Mouse (Mus musculus): ENCODE results near the gene Mt4. TPM values are rescaled to one million over a fixed set of nuclear protein-coding genes. Genes with fewer than 3 reads are reported as not detected.

Gene Mt4
- total RNA-seq, 2 experiments from 2014 or later, result not detected

DNA sequence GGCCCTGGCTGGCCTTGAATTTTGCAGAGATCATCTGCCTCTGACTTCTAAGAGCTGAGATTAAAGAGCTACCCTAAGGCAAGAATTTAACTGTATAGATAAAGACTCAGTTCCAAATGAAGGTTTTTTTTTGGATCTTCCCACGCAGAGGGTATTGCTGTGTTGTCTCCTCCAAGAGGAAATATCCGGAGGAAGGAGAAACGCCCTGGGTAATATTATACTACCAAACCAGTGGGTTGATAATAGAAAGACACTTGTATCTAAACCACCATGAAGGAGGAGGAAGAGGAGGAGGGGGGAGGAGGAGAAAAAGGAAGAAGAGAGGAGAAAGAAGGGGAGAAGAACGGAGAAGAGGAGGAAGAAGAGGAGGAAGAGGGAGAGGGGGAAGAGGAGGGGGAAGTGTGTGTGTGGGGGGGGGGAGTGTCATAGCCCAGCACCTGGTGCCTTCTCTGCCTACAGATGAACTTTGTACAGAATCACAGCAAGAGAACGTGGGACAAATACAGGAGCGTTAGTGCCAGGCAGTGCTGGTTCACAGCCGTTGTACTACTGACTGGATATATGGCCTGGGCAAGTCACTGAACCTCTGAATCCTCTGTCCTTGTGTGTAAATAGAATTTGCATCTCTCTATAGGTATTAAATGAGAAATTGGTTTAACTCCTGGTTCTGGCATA is 40.9 kb downstream of the Mt4 start:
- DNase-seq (ENCODE audit: extremely low spot score in 1 of 2, low spot score in 1 of 2), result no peak

DNA sequence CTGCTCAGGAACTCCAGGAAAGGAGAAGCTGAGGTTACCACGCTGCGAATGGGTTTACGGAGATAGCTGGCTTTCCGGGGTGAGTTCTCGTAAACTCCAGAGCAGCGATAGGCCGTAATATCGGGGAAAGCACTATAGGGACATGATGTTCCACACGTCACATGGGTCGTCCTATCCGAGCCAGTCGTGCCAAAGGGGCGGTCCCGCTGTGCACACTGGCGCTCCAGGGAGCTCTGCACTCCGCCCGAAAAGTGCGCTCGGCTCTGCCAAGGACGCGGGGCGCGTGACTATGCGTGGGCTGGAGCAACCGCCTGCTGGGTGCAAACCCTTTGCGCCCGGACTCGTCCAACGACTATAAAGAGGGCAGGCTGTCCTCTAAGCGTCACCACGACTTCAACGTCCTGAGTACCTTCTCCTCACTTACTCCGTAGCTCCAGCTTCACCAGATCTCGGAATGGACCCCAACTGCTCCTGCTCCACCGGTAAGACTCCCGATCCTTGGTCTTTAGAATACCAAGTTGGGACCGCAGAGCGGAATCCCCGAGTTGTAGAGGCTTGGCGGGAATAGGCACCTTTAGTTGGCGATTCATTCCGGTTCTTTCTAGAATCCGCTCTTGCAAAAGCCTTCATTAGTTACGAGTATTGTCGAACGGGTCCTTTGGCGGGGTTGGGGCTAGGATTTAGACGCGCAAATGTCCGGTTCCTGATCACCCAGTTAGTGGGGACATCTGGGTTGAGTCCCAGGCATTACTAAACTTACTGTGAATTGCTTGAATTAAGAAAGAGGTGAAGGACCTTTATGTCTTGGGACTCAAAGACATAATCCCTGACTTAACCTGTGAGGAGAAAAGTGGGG is 42.1 kb downstream of the Mt4 start, which contains the start of gene Mt1:
TSS of gene Mt1 (plus strand) at position 226 of the 856 bp plus-strand sequence.
- peak; percentile 70 to 74 for DNase-seq (ENCODE audit: extremely low spot score in 1 of 2, low spot score in 1 of 2)

DNA sequence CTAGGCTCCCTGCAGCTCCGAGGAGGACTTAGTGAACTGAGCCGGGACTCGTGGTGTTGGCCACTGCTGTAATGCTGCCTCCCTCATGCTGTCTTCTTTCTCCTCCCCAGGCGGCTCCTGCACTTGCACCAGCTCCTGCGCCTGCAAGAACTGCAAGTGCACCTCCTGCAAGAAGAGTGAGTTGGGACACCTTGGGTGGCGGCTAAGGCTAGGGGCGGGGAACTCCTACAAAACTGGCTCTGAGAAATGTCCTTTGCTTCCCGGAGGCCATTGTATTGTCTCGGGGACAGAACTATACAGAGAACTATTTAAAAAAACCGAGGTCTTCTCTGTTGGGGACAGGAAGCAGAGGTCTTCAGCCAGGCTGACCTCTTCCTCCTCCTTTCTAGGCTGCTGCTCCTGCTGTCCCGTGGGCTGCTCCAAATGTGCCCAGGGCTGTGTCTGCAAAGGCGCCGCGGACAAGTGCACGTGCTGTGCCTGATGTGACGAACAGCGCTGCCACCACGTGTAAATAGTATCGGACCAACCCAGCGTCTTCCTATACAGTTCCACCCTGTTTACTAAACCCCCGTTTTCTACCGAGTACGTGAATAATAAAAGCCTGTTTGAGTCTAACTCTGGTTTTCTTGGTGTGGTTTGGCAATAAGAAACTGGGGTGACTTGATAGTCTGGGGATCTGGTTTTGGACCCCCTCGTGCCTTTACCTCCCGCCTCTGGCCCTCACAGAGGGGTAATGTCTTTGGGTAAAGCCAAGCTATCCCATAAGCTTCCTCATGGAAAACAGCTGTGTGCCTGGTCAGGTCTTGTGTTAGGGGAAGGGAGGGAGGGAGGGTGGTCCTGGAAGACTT is 42.9 kb downstream of the Mt4 start:
- DNase-seq (ENCODE audit: extremely low spot score in 1 of 2, low spot score in 1 of 2), result no peak

DNA sequence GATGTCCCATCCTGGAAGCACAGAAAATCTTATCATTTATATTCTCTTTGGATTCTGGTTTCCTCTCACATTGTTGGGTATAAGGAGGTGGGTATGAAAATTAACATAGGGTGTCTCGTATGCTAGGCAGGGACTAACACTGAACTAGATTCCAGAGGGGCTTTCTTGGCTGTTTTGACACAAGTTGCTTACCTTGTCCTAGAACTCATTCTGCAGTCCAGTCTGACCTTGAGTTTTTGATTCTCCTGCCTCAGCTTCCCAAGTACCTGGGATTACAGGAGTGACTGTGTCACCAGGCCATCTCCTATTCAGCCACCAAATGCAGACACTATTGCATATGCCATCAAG is 43.5 kb downstream of the Mt4 start:
- no peak for DNase-seq (ENCODE audit: extremely low spot score in 1 of 2, low spot score in 1 of 2)

DNA sequence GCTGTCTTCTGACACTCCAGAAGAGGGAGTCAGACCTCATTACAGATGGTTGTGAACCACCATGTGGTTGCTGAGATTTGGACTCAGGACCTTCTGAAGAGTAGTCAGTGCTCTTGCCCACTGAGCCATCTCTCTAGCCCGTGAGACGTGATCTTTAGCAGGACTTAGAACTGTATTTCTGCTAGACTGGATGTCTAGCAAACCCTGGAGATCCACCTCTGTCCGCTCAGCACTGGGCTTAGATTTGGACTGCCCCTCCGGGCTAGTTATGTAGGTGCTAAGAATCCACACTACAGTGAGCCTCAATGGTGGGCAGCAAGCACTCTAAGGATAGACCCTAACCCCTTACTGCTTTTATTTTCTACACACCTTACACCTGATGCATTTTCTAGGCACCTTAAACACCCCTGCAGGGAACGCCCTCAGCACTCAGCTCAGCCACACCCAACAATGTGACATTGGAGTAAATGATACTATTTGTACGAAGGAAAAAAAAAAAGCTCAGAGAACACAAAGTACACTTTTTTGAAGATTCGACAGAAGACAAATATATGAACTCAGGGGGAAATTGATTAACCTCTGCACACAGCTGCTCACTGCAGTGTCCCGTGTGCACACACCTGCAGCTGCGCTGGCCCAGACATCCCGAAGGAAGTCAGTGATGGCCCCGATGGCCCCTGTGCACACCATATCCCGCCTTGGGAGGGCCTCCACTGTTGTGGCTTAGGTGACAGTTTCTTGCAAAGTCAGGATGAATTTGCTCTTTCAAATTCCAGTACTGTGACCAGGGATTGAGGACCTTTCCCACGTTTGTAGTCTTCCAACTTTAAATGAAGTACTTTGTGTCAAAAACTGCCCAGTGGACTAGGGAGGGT is 45.3 kb downstream of the Mt4 start:
- DNase-seq (ENCODE audit: extremely low spot score in 1 of 2, low spot score in 1 of 2), result no peak

DNA sequence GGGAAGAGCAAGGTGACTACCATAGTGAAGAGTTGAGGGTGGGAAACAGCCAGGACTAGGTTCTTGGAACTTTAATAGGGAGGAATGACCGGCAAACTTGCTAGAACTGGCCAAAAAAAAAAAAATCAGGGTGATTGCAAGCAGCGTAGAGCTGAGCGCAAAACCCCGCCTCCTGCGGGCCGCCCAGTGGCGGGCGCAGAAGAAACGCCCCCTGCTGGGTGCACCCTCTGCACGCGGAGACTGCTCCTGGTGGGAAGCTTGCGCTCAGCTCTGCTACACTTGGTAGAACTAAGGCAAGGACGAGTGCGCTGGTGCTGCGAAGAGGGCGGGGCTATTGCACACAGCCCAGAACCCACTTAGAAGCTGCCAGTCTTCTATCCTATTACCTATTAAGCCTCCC is 46.1 kb downstream of the Mt4 start:
- peak; percentile 47 to 69 for DNase-seq (ENCODE audit: extremely low spot score in 1 of 2, low spot score in 1 of 2)

DNA sequence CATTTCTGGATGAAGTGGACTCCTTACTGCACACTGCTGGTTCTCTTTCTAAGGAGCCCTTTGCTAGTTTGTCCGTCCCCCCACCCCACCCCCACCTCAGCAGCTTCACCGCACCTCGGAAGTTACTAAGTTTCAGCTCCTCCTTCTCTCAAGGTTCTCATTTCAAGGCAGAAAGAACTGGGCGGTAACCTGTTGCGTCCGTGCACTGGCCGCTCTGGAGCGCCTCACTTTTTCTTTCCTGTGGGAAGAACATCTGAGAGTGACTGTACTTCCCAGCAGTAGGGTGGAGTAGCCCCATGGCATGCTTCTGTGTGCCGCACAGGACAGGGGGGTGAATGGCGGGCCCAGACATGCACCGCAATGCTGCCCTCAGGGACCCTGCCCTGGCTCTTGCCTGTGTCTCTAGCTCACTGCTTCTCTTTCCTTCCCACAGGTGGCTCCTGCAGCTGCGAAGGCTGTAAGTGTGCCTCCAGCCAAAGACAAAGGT is 47.4 kb downstream of the Mt4 start:
- DNase-seq (ENCODE audit: extremely low spot score in 1 of 2, low spot score in 1 of 2), result no peak

DNA sequence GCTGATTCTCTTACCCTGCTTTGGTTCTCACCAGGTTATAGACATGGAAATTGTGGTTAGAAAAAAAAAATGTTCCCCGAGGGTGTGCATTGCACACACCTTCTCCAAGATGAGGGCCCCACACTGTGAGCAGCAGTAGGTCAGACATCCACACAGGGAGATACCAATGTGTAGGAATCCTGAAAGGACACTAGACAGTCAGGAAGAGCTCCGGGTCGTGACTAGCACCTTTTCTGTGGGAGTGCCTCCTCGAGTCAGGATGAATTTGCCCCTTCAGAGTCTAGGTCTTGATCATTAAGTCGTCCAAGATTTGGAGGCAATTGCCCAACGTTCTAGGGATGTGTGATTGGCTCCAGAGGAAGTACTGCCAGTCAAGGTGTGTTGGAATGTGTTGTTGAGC is 48.8 kb downstream of the Mt4 start:
- DNase-seq (ENCODE audit: extremely low spot score in 1 of 2, low spot score in 1 of 2), result no peak

DNA sequence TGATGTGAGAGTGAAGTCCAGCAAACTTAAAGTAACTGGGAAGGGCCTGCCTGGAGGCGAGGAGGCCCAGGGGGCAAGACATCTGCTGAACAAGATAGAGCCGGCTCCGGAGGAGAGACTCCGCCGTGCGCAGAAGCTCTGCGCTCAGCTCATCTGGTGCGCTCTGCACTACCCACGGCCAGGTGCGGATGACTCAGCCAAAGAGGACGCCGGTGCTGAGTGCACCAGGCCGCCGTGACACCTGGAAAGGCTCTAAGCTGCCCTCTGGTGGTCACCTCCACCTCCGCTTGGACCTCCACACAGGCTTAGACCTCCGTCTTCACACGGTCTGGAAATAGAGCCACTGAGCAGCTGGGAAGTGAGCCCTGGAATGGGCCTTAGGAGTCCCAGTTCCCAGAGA is 49.5 kb downstream of the Mt4 start:
- no peak for DNase-seq (ENCODE audit: extremely low spot score in 1 of 2, low spot score in 1 of 2)

DNA sequence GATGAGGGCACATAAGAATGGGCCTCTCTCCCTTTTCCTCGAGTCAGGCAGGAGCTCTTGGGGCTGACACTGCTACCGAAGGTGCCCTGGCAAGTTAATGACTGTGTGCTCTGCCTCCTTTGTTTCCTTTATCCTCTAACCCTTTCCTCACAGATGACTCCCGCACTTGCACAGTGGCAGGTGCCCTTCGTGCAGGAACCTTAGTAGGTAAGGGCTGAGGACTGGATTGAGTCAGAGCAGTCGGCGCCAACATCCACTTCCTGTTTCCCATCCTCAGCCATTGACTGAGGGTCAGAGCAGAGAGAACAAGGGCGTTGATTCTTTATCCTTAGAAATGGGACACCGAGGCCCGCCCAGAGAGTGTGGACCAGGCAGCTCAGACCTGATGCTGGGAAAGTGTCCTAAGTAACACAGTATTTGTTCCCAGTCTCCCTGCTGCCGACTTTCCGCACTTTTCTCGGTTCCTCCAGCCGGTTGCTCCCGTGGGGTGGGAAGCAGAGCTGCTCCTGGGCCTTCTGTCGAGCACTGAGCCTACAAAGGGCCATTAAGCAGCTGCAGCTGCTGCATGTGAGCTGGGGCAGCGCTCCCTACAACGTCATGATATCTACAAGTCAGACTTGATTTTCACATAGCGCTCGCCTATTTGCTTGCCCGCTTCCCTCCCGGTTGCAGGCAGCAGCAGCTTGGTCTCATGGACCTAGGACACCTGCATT is 50.4 kb downstream of the Mt4 start:
- DNase-seq (ENCODE audit: extremely low spot score in 1 of 2, low spot score in 1 of 2), result no peak

Other genes with a start within 250 kb of the Mt4 start
- 100 to 1,000 TPM; 125 to 132 TPM for gene Amfr, start 124.4 kb upstream of the Mt4 start, total RNA-seq (2021)
- gene Nudt21, start 100.2 kb upstream of the Mt4 start, total RNA-seq (2021), result 10 to 100 TPM; 49.9 to 58.5 TPM
- gene Ogfod1, start 100.0 kb upstream of the Mt4 start, total RNA-seq (2021), result 10 to 100 TPM; 86.5 to 98.2 TPM
- gene Bbs2, start 38.3 kb upstream of the Mt4 start, total RNA-seq (2021), result 10 to 100 TPM; 19.6 to 24.4 TPM
- gene Mt3, start 15.4 kb downstream of the Mt4 start, total RNA-seq (2021), result 1,000 to 10,000 TPM; 1,168 to 1,277 TPM
- 100 to 1,000 TPM; 381 to 701 TPM for gene Mt2, start 35.5 kb downstream of the Mt4 start, total RNA-seq (2021)
- 100 to 1,000 TPM; 584 to 804 TPM for gene Mt1, start 41.9 kb downstream of the Mt4 start, total RNA-seq (2021)
- gene Nup93, start 77.4 kb downstream of the Mt4 start, total RNA-seq (2021), result 10 to 100 TPM; 42.5 to 60.5 TPM
- gene Slc12a3, start 192.0 kb downstream of the Mt4 start, total RNA-seq (2021), result under 1 TPM; 0.25 to 0.59 TPM
- gene Herpud1, start 249.2 kb downstream of the Mt4 start, total RNA-seq (2021), result 10 to 100 TPM; 50.7 to 61.0 TPM